Mouse (Mus musculus): Measurements from ENCODE around the gene Map3k13.

DNA sequence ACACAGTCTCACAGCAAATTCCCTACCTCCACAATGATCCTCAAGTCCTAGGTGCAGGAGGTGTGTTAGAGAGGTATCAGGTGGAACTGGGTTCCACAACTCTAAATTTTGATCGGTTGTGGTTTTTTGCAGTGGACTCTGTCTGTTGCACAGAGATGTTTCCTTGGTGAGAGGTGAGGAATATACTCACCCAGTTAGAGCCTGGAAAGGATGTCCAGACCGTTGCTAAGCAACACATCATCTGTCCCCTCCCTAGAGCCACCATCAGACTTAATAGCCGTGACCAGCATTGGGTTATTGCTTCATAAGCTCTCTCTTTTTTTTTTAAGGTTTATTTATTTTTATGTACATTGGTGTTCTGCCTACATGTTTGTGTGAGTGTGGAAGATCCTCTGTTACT is 83.6 kb downstream of the Map3k13 start:
- TF ChIP-seq CTCF (IDR thresholded peaks at IDR 0.05; ENCODE audit: extremely low read depth, insufficient read depth, insufficient read length, insufficient replicate concordance) (no peak), POLR2A (IDR thresholded peaks at IDR 0.05; ENCODE audit: low read depth, low read length) (no peak)

Measured in spleen, adult 2 months (tissue).